Mouse (Mus musculus) urinary bladder, adult 18-20 months (tissue): ENCODE measurements around the gene Ubxn11.

ENCODE experiments used
- DNase-seq, 2 experiments: peaks; one replicate each; pipeline ENCODE4 v3.0.0; 2022; ENCODE audit warnings: low spot score in 2 of 2, mixed read lengths in 2 of 2

Ubxn11 gene

DNA sequence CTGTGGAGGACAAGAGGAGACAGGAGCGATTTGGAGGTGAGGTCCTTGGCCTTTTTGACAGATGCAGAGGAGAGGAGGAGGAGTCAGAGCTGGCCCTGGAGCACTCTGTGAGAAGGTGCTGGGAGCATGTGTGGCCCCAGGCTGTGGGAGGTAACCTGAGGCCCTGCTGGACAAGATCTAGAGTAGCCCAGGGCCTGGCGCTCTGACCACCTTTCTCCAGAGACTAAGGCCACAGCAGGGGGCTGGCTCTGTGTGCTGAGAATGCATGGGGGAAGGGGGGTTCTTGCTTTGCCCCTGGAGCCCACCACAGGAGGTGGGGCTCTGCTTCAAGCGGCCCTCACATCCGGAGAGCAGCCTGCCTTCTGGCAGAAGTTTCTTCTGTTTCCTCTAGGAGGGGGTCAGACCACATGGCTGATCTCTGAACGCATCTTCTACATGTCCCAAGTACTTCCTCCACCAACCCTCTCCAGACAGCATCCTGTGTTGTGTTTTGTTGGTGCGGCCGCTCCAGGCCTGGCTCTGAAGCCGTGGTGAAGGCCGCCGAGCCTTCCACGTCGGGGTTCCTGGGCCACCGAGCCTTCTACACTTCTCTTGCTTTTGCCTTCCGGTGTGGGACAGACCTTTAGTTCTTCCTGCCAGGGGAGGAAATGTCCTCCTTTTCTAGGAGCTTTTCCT is 15.9 kb downstream of the Ubxn11 start:
- no peak for DNase-seq

DNA sequence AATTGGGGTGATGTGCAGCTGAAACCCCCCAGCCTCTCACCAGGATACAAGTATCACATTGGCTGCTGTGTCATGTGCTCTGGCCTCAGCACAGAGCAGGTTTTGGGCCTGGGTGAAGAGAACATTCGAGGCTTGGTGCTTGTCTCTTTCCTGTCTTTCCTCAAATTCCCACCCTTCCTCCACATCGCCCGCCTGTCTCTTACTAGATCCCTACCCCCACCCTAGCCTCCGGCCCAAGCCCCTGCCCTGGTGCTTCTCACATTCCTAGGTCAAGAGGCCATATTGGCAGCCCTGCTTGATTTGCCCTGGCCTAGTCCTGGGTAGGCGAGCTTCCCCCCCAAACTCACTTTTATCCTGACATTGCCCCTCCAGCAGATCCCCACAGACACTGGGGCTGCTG is 16.7 kb downstream of the Ubxn11 start:
- no peak for DNase-seq

DNA sequence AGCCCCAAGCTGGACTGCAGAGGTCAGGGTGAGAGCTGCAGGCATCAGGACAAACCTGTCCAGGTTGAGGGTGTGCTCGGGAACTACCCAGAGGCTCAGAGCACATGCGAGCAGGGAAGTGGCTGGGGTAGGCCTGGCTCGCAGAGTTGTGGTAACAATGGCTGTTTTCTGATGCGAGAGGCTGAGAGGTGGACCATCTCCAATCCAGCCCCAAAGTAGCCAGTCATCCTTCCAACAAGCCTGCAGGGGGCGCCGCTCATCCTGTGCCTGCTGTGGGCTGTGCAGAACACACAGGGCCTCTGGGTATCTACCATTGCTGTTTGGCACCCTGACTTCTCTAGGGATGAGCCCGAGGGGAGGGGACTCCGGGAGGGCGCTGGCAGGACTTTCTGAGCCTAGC is 17.3 kb downstream of the Ubxn11 start:
- DNase-seq: no peak

DNA sequence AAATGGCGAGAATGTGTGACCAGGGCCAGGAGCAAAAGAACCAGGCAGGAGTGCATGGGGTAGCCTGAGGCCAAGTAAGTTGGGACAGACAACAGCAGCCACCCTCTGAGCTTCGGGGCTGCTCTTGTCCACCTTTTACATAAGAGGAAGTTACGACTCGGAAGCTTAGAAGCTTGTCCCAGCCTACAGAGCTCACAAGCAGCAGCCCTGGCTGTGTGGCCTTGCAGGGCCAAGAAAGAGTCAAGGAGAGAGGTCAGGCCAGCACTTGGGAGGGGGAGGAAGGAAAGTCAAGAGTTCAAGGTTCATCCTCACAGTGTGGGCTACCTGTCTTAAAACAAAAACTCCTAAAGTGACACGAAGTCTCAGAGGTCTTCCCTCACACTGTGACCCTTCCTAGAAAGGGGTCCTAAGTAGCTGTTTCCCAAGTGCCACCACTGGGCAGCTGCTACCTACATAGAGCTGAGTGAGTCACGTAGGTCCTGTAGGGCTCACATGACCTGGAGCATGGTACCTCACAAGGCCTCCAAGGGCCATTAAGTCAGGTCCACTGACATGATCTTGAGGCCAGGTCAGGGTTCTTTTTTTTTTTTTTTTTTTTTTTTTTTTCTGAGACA is 17.9 kb downstream of the Ubxn11 start:
- no peak for DNase-seq

DNA sequence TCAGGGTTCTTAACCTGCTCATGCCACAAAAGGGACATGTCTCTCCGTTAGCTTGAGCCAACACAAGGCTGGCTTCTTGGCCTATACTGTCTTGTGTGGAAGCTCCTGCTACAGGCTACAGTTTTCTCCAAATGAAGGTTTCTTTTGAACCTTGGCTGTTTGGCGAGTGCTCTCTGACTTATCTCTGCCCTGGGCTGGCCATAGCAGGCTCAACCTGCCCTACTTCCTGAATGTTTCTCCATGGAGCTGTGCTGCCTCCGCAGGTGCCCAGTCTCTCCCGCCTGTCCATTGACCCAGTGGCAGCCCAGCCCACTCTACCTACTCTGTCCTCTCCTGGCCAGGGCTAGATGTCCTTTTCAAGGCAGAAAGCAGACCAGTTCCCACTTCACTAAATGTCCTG is 18.5 kb downstream of the Ubxn11 start:
- no peak for DNase-seq

DNA sequence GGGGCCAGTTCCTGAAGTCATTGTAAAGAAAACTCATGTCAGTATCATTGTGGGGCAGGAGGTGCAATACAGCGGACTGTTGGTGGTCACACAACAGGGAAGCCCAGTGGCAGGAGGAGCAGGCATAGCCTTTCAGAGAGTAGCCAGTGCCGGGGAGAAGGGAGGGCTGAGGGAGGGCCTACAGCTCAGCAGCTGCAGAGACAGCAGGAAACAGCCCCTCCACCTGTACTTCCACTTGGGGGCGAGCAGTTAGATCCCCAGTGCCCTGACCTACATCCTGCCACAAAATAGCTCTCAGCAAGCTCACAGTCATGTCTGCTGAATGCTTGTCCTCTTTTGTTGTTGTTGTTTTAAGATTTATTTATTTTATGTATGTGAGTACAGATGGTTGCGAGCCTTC is 19.2 kb downstream of the Ubxn11 start:
- DNase-seq: no peak

DNA sequence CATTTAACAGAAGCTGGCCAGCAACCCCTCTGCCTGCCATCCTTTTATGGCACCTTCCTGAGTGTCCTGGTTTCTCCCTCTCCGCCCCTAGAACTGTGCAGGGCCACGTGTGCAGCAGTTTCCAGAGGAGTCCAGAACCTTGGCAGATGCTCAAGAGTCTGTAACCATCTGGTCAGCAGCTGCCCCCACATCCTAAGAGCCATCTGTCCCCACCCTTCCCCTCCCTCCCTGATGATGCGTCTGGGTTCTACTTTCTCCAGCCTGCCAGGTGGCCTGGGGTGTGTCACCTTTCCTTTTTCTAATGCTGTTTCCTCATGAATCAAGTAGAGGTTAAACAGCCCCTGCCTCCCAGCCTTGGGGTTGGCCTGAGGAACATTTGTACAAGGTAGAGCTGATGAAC is 19.9 kb downstream of the Ubxn11 start:
- DNase-seq: no peak

DNA sequence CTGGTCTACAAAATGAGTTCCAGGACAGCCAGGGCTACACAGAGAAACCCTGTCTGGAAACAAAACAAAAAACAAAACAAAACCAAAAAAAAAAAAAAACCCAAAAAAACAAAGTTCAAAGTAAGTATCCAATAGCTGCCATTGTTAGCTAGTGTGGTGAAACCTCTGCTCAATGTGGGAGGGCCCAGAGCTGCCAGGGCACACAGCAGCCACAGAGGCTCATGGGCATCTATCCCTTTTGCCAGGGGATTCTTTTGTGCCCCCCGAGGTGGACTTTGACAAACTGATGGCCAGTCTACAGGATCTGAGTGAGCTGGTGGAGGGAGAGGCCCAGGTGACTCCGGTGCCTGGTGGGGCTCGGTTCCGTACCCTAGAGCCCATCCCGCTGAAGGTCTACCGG is 20.8 kb downstream of the Ubxn11 start:
- no peak for DNase-seq

DNA sequence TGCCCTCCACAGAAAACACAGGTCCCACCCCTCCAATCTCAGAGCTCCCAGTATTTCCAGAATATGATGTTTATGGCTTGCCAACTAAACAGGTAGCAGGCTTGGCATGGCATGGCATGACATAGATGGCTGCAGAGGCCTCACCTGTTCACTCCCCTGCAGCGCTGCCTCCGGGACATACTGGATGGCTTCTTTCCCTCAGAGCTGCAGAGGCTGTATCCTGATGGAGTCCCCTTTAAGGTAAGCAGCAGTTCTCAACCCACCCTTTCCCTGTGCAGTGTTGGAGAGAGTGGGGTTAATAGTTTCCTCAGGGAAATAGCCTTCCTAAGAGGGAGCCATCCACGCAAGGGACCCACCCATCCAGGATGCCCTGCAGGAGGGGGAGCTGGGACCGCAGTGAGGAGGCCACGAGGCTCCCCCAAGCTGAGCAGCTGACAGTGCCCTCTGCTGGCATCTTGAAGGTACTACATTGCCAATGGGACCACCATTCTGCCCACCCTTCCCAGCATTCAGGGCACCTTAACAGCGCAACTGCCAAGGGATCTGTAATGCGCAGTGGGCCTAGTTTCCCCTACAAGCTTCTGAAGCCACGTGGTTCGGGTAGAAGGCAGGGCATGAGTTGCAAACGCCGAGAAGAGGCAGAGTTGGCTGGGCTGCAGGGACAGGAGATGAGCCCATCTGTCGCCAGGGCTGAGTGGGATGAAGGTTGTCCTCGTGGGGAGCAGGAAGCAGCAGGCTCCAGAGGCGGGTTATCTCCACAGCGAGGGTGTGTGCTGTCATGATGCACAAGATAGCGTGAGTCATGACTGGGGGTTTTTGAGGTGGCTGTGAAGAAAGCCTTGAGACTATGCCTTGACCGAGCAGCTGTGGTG is 21.5 kb downstream of the Ubxn11 start:
- DNase-seq: peak in 1 of 2 experiments; percentile 32

DNA sequence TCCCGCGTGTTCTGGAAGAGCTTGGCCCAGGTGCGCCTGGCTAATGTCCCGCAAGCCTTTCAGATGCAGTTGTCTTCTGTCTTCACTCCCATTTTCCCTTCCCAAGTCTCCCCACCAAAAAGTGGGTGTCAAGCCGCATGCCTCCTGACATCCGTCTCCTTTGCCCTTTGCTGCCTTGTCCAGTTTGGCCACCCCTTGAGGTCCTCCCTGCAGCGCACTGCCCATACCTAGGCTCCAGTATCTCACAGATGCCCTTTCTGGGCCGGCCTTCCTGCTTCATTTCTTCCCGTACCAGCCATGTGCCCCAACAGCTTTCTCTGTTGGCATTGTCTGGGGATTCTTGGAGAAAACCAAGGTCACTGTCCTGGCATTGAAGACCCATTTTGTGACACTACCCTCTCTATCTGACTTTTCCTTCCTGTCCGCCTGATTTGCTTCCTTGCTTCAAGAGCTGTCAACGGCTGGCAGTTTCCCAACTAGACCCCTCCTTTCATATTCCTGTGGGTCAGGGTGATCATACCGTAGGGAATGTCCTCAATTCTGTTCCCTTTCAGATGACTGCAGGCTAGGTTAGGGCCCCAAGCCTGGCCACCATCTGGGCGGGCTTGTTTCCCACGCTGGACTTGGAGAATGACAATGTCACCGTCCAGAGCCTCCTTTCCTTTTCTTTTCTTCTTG is 23.2 kb downstream of the Ubxn11 start:
- no peak for DNase-seq

DNA sequence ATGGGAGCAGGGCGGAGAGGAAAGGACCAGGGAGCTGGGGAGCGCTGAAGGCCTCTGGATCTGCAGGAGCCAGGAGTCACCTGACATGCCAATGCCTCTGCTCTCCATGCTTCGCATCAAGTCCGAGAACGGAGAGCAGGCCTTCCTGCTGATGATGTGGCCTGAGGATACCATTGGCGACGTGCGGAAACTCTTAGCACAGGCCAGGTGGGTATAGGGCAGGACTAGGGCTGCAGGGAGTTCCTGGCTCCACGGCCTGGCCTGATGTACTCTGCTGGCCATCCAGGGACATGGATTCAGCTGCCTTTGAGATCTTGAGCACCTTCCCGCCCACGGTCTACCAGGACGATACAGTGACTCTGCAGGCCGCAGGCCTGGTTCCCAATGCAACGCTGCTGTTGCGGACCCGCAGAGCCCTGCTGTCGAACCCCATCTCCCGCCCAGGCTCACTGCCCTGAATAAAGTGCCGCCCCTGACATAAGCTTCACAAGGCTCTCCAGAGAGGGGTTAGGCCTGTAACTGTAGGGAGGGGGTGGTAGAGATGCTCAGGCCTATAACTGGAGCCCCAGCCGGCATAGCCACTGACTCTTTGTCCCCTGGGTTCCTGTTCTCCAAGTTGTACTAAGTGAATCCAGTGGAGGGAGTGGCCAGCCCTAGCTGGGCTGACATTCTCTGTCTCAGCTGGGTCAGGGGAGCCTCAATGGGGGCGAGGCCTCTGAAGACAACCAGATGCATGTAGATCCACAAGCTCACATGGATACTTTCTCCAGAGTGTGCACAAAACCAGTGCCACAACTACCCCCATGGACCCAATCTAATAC is 24.1 kb downstream of the Ubxn11 start:
- no peak for DNase-seq

DNA sequence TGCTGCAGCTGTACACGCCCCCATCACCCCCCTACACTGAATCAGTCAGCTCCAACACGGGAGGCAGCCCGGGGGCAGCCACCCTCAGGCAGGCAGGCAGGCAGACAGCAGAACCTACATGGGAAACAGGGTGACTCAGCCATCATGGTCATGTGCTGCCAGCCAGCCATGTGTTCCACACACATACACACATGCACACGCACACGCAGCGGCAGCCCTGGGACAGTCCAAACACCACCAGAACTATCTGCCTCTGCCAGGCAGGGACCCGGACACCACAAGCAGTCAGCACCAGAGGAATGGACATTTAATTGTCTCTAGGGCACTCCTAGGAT is 24.7 kb downstream of the Ubxn11 start:
- no peak for DNase-seq

DNA sequence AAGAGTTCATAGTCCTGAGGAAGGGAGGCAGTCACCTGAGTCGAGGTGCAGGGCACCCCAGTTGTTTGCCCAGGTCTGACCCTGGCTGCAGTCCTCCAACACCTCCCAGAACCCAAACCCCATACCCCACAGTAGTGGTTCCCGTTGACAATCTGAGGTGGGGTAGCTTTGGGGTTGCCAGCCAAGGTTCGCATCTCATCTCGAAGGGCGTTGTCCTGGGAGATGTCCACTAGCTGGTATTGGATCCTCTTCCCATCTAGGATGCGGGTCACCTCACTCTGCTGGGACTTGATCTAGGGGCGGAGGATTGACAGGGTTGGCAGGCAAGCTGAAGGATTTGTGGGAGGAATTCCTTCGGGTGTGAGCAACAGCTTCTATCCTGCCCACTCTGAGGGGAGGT is 25.4 kb downstream of the Ubxn11 start:
- DNase-seq: no peak

DNA sequence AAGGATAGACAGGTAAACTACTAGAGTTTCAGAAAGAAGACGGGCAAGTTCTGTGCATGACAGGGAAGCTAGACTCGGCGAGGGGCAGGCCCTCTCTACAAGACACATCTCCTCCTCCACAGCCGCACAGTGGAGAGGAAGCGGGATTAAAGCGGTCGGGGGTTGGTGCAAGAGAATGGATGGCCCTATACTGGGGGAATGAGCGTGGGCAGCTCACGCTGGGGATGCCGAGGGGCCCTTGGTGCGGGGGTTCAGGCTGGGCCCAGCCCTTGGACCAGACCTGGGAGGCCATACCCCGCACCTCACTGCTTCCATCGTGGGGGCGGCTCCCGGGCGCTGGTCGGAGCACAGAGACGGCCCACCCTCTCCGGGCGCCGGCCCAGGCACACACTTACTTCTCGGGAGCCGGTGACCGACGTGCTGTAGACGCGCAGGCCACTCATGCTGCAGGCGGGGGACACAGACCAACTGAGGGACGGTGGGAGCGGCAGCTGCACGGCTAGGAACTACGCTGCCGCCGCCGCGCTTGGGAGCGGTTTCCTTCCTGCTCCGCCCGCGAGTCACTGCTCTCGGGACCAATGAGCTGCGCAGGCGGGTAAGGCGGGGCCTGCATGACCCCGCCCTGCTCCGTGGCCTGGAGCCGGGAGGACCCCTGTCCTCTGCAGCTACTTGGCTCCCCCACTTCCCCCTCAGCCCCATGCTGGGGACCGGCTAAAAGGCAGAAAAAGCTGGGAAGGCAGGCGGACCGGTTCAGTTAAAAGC is 26.0 kb downstream of the Ubxn11 start, which contains the start of gene Sh3bgrl3:
TSS of gene Sh3bgrl3 (minus strand) at position 569 of the 762 bp plus-strand sequence.
- DNase-seq: peak; percentile 84 to 85

DNA sequence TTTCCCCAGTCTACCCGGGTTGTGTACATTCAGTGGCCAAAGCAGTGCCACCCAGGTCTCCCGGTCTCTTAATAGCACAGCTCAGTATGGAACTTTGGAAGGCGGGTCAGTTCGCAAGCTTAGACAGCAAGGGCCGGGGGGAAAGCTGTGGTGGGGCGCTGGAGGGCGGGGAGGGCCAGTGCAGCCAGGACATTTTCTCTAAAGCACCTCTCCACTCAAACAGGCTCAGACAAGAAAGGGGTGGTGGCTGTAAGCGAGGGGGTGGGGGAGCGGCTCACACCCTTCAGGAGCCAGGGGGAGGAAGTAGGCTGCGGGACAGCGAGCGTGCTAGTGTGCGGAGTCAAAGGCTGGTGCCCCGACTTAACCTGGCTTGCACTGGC is 26.6 kb downstream of the Ubxn11 start:
- DNase-seq: peak in 1 of 2 experiments; percentile 64

DNA sequence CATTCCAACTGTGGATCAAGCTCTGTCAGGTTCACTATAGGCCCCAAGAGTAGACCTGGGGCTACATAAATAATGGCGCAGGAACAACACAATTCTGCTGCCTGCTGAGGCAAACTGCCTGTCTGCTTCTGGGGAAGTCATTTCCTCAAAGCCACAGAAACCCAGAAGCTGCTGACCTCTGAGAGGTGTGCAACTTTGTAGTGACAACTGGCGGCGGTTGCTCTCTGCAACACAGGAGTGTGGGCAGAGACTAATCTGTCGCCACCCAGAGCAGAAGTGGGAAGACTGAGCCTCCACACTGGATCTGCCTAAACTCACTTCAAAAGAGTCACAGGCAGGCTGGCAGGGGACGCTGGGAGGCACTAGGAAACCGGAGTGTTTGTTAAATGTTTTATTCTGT is 27.1 kb downstream of the Ubxn11 start:
- DNase-seq: peak in 1 of 2 experiments; percentile 28

DNA sequence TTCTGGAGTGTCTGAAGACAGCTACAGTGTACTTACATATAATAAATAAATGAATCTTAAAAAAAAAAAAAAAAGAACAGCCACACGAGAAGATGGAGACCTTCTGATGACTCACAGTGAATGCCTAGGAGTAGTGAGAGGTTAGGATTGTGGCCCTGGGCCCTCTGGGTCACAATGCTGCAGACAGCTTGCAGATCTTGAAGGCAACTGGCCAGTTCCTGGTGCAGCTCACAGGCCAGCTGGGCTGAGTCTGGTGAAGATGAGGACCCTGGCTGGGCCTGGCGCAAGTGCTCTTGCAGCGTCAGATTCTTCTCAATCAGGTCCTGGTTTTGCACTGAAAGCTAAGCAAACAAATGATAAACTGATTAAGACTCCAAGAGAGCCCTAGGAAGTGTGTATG is 29.7 kb downstream of the Ubxn11 start:
- DNase-seq: no peak

DNA sequence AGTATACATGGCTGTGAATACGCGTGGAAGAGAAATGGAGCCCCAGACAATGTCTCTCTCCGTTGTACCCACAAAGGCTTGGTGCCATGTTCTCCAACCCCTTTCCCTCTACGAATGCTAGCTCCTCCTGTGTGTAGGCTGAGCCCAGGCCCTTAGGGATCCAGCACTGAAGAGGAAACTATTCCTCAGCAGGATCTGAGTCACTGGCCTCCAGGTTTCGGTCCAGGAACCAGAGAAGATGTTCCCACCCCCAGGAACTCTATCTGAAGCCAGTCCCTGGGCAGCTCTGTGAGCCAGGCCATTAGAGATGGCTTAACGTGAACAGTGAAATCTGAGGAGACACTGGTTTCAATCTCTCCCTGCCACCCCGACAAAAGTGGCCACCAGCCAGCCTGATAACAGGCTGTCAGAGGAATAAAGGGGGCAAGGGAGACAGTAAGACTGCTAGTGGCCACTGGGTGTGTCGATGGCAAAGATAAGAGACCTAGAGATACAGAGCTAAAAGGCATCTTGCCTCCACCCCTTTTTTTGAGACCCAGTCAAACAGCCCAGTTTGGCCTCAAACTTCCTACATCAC is 30.2 kb downstream of the Ubxn11 start:
- DNase-seq: no peak

DNA sequence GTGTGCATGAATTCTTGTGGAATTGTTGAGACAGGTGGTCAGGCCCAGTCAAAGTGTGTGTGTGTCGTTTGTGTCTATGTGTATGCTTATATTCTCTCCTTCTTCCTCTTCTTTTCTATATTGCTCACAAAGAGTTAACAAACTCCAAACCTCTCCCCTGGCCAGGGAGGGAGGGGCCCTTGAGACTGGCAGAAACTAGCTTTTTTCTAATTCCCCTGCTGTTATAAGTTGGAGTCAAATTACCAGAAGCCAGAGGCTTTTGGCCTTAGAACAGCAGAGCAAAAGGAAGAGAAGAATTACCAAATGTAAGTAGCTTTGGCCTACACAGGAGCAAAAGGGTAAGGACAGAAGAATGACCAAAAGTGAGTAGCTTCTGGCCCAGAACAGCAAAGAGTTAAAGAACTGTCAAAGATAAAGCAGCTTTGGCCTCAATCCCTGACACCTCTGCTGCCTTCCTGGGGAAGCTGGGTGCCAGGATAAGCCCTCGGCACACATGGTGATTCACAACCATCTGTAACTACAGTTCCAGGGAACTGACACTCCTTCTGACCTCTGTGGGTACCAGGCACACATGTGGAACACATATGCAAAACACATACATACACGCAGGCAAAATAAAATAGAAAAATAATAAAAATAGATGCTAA is 34.0 kb downstream of the Ubxn11 start:
- DNase-seq: no peak

DNA sequence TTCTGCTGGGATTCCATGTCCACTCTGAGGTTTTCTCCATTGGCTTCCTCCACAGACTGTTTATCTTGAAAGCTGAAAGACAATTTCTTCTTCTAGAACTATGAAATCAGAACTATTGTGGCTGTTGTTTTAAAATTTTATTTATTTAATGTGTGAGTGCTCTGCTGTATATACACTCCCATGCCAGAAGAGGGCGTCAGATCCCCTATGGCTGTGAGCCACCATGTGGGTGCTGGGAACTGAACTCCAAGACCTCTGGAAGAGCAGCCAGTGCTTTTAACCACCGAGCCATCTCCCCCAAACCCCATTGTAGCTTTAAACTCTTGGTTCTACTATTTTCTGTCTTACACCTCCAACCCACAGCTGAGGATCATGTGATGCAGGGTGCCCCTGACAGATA is 36.5 kb downstream of the Ubxn11 start:
- DNase-seq: no peak
